Mouse (Mus musculus): Measurements from ENCODE around the gene Spata2l. TPM values are rescaled to one million over a fixed set of nuclear protein-coding genes. Genes with fewer than 3 reads are reported as not detected.
"Not testable (repeated sequence)": the region's sequence is repeated elsewhere in the genome, so short reads cannot be mapped to it uniquely, and the experiment has no call there.

Spata2l gene
- 1 to 10 TPM; 6.4 to 6.8 TPM for total RNA-seq (2021)

DNA sequence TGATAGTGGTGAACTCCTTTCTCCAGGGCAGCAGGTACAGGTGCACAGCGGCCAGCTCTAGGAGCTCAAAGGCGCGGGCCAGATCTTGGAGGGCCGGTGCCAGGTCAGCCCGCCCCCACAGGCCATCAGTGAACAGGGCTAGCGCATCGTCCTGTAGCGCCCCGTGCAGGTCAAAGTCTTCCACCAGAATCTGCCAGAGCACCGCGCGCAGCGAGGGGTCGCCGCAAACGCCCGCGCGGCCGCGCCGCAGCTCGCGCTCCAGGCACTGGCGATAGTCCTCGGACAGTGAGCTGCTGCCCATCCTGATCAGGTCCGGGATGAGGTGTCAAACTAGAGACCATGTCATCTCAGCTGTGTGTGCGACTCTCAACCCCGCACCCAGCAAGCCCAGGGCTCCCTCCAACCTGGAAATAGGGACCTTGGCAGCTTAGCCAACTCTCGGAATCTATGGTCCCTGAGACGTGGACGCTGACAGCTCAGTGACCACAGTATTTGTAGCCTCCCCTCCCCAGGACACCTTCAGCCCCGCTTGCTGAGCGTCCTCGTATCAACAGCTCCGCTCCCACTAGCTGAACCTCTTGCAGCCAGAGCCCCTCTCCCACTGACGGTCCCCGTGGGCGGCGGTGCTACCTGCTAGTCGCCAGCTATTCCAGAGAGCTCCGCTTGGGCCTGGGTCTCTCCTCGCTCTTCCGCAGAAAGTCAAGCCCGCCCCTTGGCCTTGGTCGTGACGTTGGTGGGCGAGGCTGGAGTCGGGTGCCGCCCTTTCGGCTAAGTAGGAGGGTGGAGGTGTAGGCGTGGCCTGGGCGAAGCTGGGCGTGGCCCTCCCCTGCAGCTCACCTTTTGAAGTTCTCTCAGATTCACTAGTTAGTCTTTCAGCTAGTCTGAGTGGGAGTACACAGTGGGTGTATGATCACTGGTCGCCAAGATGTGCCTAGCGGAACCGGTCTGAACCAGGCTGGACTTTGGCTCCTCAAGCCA lies at the start of gene Spata2l:
Gene Spata2l, minus strand, starts transcription at position 714 of the 978 bp plus-strand sequence.
- peak; percentile 86 to 88 for DNase-seq
- intact Hi-C loops (cut with DNase I) = no loop called here

DNA sequence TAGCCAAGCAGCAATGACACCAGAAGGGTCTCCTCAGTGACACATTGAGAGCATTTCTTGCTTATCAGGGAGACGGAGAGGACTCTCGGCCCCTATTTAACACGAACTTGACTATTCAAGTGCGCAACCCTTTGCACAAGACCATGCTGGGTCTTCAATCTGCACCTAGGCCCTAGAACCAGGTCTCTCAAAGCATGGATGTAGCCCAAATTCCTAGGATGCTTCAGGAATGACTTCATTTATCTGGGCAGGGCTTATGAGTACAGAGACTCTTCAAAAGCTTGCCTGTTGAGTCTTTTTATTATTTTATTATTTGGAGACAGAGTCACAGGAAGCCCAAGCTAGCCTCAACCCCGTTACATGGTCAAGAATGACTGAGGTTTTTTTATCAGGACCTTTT lies 48.5 kb upstream of the Spata2l start:
- DNase-seq = no peak
- intact Hi-C loops (cut with DNase I) = no loop called here

DNA sequence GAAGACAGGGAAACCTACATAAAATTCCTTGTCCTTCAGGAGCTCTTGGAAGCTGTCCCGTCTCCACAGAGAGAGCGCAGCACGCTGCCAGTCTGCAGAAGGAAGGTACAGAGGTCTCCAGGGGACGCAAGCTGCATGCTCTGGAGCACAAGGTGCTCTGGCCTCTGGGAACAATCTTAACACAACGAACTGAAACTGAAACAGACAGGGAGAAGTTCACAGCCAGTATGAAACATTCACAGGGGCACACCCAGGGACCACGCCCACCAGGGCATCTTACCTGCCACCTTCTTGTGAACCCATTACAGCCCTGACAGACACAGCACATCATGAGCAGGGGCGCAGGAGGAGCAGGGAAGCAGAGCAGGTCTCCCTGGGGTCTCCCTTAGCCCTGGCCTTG lies 48.0 kb upstream of the Spata2l start:
- intact Hi-C loops (cut with DNase I) = no loop called here
- DNase-seq = no peak

DNA sequence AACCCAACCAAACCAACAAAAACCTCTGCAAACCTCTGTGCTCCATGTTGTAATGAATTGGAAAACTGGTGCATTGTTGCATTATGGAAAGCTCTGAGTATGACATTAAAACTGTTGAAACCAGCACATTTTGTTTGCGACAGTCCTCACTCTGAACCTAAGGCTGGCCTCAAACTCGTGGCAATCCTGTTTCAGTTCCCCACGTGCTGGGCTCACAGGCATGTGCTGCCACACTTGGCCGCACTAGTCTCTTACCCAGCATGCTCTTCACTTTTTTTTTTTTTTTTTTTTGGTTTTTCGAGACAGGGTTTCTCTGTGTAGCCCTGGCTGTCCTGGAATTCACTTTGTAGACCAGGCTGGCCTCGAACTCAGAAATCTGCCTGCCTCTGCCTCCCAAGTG lies 47.0 kb upstream of the Spata2l start:
- DNase-seq; intact Hi-C loops (cut with DNase I): not testable (repeated sequence)

GRCm38 (mm10) chr8:123280302-123281094 lies 44.5 kb upstream of the Spata2l start:
- no peak for DNase-seq
- intact Hi-C loops (cut with DNase I) = no loop called here

- DNase-seq = no peak
- intact Hi-C loops (cut with DNase I) = no loop called here
These were observed 43.8 kb upstream of the Spata2l start for GRCm38 (mm10) chr8:123279828-123280227.

DNA sequence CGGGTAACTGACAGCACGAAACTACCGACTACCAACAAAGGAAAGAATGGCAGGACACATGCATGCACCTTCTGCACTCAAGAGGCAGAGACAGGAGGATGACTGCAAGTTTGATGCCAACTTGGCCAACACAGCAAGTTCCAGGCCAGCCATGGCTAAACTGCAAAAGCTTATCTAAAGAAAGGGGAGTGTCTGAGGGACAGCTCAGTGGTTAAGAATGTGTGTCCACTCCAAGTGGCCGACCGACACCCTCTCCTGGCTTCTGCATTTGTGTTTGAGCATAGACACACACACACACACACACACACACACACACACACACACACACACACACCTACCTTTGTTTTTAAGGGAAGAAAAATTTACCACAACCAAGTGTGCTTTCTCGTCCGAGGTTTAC lies 42.4 kb upstream of the Spata2l start:
- intact Hi-C loops (cut with DNase I) = no loop called here
- DNase-seq = peak in 1 of 2 experiments; percentile 17

DNA sequence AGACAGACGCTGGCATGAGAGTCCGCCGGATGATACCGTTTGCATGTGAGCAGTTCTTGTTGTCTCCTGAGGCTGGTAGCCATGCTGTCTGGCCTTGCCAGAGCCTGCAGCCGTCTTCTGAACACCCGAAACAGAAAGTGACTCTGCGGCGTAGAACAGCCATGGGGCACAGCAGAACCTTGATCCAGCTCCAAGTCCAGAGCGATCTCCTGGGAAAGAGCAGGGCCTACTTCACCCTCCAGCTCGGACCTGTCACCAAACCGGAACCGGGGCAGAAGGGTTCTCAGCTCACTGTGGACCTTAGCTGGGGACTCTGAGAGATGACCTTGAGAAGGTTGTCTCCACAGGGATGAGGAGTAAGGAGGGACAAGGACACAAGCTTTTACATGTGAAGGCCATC lies 39.1 kb upstream of the Spata2l start:
- no peak for DNase-seq
- intact Hi-C loops (cut with DNase I) = no loop called here

DNA sequence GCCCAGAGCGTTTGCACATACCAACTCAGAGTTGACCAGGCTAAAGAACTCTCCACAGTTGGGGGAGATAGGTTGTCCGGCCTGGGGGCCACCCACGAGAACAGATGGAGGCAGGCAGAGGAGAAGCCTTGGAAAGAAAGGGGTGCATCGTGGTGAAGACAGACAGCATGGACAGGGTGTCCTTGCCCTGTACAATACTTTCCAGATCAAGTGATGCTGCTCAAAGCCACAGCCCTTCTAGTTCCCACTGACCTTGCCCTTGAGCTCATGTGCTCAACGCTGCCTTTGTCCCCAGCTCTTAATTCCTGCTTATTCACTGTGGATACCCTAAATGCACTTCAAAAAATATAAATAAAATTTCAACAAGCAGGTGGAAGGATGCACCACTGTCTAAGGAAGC lies 38.4 kb upstream of the Spata2l start:
- intact Hi-C loops (cut with DNase I) = no loop called here
- no peak for DNase-seq

DNA sequence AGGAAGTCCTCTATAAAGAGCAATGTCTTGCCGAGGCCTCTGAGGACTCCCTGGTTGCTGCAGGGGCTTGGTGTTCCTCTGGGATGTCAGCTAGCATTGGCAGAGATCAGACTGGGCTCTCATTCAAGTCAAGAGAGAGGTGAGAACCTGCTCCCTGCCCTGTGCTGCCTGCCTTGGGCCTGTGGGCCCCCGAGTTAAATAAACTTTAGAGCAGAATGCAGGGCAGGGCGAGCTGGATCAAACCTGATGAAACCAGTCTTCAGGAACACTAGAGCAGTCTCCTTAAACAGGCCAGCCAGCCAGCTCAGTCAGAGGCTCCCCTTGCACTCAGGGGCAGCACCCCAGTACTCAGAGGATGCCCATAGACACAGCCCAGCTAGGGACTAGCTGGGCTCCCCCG lies 35.9 kb upstream of the Spata2l start:
- no peak for DNase-seq
- intact Hi-C loops (cut with DNase I) = no loop called here

DNA sequence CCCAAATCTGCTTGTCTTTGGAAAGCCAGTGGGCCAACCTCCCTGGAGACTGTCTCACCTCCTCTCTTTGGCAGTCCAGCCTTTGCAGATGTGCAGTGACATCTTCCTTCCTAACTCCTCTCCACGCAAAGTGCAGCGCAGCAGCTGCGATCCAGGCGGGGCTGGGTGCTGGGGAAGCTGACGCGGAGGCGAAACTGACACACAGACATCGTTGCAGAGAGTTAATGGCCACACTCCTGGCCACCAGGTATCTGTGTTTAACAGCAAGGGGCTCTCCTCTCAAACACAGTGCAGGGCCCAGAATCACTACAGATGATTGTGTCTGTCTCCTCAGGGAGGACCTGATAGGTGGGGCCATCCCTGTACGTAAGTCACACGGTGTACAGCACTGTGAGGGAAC lies 35.1 kb upstream of the Spata2l start:
- DNase-seq = no peak
- intact Hi-C loops (cut with DNase I) = no loop called here

DNA sequence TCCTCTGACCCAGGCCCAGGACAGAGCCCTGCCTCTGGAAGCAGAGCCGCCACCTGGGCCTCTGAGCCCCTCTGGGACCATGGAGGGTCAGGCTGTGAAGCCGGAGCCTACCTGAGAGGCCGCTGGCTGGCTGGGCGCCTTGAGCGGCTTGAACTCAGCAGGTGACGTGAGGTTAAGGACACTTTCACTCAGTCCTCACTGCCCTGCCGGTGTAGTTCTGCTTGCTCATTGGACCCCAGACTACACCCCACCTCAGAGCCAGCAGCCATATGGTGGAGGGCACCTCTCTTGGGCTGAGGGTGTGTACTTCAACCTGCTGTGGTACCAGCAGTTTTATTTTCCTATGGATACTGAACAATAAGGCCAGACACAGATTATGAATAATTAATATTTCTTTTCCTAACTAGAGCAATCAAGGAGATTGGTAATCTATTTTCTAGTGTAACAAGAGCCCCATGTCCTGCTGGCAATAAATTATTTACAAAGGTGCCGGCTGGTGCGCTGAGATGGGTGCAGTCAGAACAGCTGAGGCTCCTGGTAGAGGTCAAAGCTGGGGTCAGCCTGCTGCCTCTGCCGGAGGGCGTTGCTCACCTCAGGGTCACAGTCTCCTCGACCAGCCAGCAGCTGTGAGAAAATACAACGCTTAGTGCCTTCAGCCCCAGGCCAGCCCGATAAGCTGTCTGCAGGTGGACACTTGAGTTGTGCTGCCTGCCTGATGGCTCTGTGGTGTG lies 32.1 kb upstream of the Spata2l start:
- no peak for DNase-seq
- intact Hi-C loops (cut with DNase I) = no loop called here

GRCm38 (mm10) chr8:123257593-123257992 lies 21.6 kb upstream of the Spata2l start:
- DNase-seq; intact Hi-C loops (cut with DNase I): not testable (repeated sequence)

DNA sequence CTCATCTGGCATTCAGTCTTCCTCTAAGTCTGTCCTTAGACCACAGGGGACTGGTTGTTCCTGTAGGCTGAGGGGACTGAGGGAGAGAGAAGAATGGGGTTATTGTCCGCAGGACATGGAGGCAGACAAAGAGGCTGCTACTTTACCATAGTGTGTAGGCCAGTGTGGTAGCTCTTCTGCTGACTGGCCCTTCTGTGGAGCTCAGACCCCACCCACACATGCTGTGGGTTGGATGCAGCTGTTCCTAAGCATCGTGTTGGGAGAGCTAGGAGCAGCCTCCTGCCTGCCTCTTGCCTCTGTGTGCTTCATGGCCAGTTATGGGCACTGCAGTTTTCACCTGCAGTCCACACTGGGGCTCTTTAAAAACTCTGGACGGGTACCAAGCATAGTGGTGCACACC lies 21.1 kb upstream of the Spata2l start:
- intact Hi-C loops (cut with DNase I) = no loop called here
- DNase-seq = no peak

DNA sequence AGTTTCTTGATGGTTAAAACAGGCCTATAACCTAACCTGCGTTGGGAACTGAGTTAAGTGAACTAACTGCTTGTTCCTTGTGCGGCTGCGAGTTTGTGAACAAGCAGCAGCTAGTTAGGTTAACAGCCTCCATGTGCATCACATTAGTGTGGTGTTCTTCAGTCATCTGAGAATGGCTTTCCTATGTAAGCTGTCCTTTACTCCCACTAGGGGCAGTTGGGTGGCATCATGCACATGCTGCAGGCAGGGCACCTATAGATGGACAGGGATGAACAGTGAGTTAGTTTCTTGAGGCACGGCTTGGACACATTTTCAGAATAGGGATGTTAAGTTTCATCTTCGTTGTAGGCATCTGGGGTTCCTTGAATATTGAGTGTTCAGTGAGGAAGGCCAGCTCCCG lies 19.1 kb upstream of the Spata2l start:
- intact Hi-C loops (cut with DNase I) = no loop called here
- DNase-seq = no peak

DNA sequence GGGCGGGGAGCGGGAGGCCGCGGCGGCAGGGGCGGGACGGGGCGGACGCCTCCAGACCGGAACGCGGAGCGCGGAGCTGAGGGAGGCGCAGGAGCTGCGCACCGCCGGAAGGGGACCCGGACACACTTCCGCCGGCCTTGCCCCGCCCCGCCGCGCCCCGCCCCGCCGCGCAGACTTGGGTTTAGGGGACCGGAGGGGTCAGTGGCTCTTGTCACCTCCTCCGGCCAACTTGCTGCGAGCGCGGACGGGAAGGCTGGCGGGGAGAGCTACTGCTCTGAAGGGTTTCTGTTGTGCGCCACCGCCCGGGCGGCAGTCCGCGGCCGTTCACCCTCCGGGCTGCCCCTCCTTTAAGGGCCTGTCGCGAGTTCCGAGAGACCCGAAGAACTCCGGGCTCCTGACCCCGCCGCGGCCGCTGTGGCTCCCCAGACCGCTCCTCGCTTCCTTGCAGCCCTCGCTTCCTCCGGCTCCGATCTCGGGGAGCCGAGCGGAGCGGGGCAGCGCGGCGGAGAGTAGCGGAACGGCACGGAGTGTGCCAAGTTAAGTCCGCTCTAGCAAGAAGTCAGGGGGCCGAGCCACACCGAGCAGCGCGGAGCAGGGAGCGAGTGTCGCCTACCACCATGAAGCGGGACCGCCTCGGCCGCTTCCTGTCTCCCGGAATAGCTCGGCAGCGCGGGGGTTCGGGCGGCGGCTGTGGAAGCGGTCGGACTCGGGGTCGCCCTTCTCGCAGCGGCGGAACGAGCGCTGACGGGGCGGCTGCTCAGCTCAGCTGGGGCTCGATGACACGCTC lies 18.3 kb upstream of the Spata2l start, which contains the start of the genes Zfp276 and Vps9d1:
Gene Zfp276, plus strand, starts transcription at position 97 of the 787 bp plus-strand sequence.
Gene Vps9d1, minus strand, starts transcription at position 250 of the 787 bp plus-strand sequence.
- DNase-seq = peak; percentile 89
- intact Hi-C loops (cut with DNase I) = loop anchor here (5.0 kb wide), 1 partner anchor 42 kb away; the partner anchor contains the start of genes Chmp1a and Spata33

DNA sequence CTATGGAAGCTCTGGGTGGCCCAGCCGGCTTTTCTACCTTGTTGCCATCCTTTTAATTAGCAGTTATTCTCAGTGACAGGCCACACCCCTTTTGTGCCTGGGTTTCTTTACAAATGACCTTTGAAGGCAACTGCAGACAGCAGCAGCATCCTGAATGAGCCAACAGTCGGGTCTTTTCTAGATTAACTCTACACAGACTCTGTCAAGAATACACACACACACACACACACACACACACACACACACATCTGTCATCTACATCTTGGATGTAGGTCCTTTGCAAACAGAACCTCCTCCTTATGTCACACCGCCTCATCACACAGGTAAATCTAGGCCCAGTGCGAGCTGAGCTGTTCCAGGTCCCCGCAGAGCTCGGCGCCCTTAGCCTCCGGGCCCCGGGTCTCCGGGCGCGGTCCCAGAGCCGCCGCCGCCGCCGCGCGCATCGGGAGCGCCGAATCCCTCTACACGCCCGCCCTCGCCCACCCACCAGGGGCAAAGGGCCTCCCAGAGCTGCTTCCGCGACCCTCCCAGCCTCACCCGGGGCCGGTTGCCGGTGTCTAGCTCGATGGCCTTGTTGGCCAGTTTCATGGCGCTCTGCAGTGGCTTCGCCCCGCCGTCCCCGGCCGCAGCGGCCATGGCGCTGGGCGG lies 17.5 kb upstream of the Spata2l start:
- DNase-seq = no peak
- intact Hi-C loops (cut with DNase I) = loop anchor here (5.0 kb wide), 1 partner anchor 41 kb away; the partner anchor contains the start of genes Chmp1a and Spata33

DNA sequence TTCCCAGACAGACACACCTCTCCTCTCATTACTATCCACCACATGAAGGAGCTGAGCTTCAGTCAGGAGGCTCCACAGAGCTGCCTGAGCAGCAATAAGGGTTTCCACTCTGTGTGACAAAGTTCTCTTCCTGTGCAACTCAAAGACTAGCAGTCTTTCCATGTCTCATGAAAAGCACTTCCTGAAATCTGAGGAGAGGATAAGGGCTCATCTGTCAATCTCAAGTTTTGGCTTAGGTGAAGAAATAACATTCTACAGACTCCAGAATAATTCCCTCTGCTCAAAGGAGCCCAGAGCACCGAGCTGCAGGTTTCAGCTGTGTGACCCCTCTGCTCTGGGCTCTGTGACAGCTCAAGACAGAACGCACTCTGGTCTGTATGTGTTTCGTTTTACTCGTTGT lies 16.9 kb upstream of the Spata2l start:
- intact Hi-C loops (cut with DNase I) = loop anchor here (5.0 kb wide), 1 partner anchor 41 kb away; the partner anchor contains the start of genes Chmp1a and Spata33
- no peak for DNase-seq

- intact Hi-C loops (cut with DNase I) = loop anchor here (5.0 kb wide), 1 partner anchor 39 kb away; the partner anchor contains the start of genes Chmp1a and Spata33
These were observed 14.9 kb upstream of the Spata2l start for GRCm38 (mm10) chr8:123250940-123251339.

More at GRCm38 (mm10) chr8:123250940-123251339, 14.9 kb upstream of the Spata2l start:
- DNase-seq = no peak

Measured in heart, postnatal 10 days (tissue).